Mouse (Mus musculus): ENCODE results near the gene Prkag2.
A peak's percentile ranks its signal among the peaks of the same experiment; 100 is the strongest.

Gene Prkag2

DNA sequence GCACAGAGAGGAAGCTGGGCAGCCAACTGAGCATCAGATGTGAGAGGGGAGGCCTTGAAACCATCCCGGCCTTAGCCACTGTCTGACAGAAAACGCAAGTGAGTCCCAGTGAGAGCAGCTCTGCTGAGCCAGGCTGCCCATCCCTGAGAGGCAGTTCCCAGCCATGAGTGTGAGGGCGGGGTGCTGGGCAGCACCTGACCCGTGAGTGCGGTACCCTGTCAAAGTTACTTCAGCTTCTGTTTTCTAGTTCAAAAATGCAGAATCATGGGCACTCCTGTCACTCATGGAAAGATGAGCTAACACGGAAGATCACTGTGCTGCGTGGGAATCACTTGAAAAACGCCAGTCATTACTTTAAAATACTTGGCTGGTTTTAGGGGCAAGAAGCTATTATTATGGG is 49.6 kb downstream of the Prkag2 start:
- DNase-seq (ENCODE audit: low read depth, low spot score) = no peak

DNA sequence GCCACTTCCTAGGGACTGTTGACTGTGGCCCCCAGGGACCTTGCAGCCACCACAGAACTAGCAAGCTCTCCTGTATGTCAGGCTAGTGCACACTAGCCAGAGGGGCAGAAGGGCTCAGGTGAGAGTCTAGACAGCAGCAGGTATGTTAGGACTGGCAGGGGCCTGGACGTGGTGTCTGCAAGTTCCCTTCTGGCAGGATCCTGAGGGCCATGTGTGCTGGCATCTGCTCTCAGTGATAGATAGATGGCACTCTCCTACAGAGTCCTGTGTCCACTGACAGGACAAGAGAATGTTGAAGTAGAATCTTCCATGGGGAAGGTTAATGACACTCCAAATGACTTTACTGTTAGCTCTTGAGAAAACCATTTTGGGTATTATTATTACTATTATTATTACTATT is 52.8 kb downstream of the Prkag2 start:
- DNase-seq (ENCODE audit: low read depth, low spot score) = no peak

DNA sequence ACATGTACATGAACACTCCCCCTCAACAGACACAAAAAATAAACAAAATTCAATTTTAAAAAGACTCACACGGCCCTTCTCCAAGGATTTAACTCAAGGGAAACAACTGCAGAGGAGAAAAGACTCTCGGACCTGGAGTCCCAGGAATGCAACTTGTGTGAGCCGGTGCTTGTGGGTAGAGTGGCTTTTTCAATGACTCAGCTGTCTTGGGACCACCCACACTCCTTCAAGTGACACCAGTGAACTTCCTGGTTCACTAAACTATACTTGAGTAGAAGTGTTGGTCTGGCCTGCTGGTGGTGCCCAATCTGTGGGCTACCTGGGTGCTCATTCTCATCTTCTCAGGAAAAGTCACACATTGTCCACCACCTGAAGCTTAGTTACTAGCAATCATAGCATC is 53.7 kb downstream of the Prkag2 start:
- no peak for DNase-seq (ENCODE audit: low read depth, low spot score)

DNA sequence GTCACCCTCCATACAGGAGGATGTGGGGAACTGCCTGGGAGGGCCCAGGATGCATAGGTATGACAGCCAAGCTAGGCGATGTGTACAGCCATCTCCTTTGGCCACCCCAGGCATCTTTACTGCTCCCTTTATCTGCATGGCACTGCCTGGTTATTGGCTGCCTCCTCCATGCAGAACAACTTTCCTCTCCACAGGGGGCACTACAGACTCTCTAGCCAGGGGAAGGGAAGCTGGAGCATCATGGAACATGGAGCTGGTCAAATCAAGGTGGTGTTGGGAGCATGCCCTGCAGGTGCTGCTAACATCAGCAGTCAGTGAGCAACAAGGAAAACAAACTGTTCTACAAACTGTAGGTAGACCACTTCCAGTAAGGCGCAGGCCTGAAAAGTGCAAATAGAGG is 56.4 kb downstream of the Prkag2 start:
- no peak for DNase-seq (ENCODE audit: low read depth, low spot score)

DNA sequence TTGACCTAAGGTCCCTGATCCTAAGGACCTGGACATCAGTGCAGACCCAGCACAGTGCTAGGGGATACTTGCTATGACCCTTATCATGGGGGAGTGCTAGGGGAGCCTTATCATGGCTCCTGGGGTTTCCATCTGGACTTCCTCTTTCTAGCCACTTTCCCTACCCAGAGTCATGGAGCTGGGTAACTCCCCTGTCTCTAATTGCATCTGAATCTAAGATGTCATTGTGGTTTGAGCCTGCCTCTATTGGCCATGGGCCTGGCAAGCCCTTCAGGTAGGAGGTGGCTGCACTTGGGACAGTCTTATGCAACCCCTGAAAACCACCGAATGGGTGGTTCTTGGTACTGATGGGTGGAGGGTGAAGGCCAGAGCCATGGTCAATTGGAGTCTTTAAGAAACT is 58.5 kb downstream of the Prkag2 start:
- DNase-seq (ENCODE audit: low read depth, low spot score) = no peak

DNA sequence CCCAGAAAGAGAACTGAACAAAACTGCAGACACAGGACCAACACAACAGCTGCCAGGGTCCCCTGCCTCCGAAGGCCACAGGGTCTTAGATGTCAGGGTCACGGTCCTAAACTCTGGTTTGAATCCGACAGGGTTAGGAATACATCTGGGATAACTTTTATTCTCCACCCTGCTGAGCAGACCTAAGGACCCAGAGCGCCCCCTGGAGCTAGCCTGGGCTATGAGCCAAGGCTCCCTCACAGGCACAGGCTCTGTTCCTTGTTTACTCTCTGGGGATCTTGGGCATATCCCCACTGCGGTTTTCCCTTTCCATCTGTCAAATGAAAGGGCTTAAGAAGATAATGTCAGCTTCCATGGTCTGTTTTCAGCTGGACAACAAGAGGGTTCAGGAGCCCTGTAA is 59.1 kb downstream of the Prkag2 start:
- no peak for DNase-seq (ENCODE audit: low read depth, low spot score)

DNA sequence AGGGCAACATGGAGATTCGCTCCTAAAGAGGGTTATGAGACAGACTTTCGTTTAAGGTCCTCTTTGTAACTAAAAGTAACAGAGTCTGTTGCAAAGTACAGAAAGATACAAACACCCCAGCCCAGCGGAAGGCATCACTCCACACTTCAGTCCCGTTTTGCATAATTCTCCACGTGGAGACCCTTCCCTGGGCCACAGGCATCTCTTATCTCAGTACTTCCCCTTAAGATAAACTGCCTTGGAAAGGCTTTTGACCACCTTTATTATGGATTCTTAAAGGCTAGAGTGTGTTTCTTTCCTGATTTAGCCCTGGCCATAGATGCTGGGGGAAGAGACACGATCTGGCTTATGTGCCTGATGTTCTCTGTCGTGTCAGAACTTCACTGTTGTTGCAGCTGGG is 59.5 kb downstream of the Prkag2 start:
- DNase-seq (ENCODE audit: low read depth, low spot score) = no peak

DNA sequence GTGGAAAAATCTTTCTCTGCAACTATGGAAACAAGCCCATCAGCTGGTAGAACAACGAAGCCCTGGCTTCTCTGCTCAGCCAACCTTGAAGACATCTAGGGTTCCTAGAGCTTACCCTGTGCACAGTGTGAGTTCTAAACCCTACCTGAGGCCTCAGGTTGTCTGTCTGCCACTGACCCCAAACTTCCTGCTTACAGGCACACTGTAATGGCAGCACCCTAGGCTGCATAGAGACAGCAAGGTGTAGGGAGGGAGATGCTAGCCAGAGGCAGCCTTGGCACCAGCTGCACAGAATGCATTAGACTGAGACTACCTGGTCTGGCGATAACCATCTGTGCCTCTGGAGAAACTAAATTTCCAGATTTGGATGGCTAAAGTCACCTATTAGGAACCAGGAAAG is 61.6 kb downstream of the Prkag2 start:
- no peak for DNase-seq (ENCODE audit: low read depth, low spot score)

DNA sequence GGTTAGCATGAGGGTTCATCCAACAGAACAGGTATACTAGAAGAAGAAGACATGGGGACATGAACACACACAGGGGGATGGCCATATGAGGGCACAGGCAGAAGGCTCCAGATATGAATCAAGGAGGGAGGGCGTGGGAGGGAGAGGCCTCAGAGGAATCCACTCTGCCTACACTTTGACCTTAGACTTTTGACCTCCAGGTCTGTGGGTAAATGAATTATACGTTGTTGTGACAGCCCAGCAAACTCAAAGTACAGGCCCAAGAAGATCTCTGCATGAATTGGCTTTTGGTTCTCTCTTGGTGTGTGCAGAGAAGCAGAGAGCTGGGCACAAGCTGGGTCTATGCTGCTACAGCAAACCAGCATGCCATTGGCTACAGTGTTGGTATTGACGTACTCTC is 65.1 kb downstream of the Prkag2 start:
- no peak for DNase-seq (ENCODE audit: low read depth, low spot score)

DNA sequence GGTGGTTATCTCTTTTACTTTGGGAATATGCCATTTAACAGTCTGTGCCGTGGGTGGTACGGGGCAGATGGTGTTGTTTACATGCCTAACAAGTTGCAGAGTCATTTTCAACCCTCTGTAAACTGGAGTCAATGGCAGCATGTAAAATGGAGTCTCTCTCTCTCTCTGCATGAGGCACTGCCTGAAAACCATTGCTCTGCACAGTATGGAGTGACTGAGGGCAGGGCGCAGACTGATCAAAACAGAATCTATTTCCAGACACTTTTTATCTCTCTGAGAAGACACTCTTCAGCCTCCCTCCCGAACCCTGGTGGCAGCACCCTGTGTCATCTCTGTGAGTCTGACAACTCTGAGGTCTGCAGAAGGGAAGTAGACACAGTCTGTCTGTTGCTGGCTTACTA is 69.0 kb downstream of the Prkag2 start:
- DNase-seq (ENCODE audit: low read depth, low spot score) = no peak

DNA sequence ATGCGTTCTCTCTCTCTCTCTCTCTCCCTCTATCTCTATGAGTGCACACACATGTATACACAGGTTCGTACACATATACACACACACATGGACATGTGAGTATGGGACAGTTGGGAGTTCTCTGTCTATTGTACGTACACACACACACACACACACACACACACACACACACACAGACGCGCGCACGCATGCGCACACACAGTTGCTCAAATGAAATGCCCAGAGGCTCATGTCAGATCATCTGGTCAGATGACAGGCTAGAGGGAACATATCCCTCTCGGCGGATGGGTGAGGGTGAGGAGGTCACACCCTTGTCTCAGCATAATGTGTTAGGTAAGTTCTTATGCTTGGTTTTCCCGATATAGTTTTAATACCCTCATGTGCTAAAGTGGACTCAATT is 69.4 kb downstream of the Prkag2 start:
- DNase-seq (ENCODE audit: low read depth, low spot score) = no peak

DNA sequence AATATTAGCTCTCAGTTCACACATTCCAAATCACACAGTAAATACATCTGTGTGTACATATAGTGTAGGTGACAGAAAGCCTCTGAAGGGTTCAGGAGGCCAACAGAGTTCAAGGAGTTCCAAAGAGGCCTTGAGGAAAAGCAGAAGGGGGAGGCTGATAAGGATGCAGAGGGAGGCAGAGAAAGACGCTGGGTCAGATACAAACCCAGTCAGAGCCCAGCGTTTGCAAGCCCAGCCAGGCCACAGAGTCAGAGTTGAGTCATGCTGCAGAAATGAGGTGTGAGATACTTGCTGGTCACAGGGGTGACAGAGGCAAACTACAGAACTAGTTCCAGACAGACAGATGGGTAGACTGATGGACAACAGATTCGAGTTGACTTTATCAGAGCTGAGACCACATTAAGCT is 70.2 kb downstream of the Prkag2 start:
- DNase-seq (ENCODE audit: low read depth, low spot score) = no peak

DNA sequence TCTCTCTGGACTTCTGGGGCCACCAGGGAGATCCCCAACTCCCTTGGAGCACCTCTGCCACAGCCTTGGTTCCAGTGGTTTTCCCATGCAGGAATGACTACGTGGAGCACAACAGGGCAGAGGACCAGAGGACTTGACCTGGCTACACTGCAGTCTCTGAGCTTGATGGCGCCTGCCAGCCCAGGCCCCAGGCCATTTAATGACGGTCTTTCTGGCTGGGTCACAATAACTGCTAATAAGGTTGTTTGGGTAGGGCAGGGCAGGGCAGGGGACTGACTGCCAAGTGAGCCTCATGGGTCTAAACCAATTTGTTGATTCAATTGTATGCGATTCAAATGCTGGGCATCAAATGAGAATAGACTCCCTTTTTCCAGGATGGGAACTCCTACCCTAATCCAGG is 72.8 kb downstream of the Prkag2 start:
- DNase-seq (ENCODE audit: low read depth, low spot score) = no peak

DNA sequence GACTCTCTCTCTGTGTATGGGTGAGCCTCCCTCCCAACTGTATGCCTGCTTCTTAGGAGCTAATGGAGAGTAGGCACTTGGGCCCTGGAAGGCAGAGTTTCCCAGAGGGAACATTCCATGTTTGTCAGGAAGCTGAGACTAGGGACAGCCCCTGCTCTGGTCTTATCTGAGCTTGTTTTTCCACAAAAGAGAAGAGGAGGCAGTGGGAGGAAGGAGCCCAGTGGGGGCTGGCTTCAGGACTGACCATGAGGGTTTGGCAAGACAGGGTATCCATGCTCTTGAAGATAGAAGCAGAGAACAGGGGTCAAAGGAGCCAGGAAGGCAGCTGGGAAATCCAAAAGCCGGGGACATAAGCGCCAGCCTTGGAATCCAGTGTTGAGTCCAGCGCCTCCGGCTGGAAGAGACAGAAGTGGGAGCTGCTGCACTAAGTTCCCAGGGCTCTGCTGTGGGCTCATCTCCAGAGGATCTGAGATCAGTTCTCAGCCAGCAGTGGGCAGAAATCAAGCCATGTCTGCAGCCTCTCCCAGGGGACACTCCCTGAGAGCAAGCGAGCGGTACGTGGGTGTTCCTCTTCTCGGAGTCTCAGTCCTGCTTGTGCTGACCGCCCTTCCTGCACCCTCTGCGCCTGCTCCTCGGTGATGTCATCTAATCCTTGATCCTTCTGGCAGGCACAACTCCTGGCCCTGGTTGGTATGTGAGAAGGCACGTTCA is 75.0 kb downstream of the Prkag2 start:
- DNase-seq (ENCODE audit: low read depth, low spot score) = no peak

DNA sequence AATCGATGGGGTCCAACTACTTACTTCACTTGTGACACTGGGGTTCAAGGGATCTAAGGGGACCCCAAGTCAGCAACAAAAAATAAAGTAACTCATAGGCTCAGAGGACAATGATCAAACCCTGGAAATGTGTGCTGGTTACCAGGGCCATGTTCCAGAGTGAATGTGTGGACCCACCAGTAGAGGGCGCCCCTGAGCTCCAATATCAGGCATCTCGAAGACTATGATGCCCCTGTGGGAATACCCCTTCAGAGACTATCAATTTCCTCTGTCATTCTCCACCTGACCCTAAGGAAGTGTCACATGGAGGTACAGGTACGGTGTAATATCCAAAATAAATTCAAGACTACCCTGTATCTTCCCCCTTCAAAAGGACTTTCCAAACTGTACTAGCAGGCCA is 77.5 kb downstream of the Prkag2 start:
- DNase-seq (ENCODE audit: low read depth, low spot score) = no peak

DNA sequence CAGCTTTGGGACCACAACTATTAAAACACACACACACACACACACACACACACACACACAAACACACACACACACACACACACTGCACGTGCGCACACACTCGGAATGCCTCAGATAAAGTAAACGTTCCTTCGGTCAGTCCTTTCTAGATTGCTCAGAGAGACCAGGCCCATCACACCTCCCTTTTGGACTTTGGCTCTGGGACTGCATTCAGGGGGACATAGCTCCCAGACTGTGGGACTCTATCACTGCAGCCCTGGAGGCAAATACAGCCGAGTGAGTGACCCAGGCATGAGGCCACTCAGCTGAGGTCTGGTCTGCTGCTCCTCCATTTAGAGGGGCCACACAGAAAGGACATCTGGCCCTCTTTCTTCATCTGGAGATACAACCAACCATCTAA is 81.2 kb downstream of the Prkag2 start:
- DNase-seq (ENCODE audit: low read depth, low spot score) = no peak

DNA sequence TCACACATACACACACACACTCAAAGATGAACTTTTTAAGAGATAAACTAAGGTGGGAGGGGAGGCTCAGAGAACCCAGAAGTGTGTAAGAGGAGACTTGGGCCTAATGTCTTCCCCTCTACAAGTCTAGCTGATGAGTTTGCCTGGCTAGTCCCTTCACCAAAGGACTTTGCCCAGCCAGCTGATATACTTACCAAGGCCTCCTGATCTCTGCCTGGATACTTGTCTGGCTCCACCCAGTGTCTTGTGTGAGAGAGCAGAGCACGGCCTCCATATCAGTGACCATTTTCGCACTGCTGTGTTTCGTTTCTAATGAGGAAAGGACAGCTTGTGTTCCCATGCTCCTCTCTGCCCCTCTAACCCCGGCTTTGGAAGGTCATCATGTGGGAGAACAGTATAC is 88.3 kb downstream of the Prkag2 start:
- no peak for DNase-seq (ENCODE audit: low read depth, low spot score)

DNA sequence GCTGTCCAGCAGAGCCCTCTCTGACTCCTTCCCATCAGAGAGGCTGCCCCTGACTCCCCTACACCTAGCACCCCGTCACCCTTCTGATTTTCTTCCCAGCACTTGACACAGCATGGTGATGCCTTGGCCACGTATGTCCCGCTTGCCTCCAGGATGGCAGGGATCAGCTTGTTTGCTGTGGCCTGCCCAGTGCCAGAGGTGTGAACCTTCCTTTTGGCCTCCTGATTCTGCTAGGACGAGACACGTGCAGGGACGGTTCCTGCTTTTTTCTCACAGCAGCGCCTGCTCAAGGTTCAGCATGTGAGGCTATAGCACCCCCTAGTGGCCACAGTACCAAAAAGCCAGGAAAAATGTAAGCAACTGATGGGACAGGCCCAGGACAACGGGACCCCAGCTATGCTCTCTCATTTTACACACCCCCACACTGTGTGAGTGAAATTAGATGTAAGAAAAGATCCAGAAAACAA is 89.4 kb downstream of the Prkag2 start:
- peak; percentile 76 for DNase-seq (ENCODE audit: low read depth, low spot score)

DNA sequence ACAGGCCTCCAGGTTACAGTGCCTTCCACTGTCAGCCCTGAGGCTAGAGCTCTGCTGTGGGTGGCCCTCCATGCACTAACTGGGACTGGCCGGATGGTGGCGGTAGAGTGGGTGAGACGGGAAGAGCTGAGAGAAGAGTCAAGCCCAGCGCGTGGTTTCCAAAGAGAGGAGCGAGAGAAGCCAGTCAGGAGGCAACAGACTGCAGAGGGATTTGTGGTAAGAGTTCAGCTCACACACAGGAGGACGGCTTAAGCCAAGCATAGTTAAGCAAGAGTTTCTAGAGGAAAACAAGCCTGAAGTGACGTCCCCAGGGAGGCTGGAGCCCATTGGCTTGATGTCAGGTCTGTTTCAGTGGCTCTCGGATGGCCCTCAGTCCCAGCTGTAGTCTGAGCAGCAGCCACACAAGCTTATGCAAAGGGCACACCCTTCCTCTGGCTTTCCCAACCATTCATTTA is 90.0 kb downstream of the Prkag2 start:
- peak; percentile 75 for DNase-seq (ENCODE audit: low read depth, low spot score)

DNA sequence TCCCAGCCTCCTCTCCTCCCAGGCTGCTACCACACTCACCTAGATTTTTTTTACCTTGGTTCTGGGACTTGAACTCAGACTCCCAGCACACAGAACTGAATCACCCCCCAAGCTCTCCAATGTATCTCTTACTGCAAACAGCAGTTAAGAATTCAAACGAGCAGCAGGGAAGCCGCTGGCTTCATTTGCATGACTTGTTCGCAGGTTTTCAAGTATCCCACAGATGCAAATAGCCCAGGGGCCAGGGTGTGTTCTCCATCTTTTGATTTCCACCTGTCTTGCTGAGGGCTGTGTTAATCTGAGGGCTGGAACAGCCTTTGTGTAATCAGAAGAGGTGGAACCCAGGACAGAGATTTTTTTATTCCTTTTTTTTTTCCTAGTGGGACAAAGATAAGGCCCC is 90.7 kb downstream of the Prkag2 start:
- no peak for DNase-seq (ENCODE audit: low read depth, low spot score)

DNA sequence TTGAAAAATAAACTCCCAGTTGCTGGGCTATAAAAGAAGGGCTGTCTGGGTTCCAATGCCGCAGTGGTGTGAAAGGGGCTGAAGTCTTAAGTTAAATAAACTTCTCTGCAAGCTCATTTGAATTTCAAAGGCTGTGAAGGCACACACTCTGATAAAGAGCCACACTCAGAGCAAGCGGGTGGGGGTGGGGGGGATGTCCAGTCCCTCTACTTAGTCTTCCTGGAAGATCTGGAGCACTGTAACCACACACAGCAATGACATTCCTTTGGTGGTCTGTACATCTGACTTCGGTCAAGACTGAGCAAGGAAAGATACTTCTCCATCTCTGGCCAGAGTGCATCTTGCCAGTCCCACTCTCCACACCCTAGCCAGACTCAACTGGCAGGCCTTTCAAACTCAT is 91.5 kb downstream of the Prkag2 start:
- no peak for DNase-seq (ENCODE audit: low read depth, low spot score)

DNA sequence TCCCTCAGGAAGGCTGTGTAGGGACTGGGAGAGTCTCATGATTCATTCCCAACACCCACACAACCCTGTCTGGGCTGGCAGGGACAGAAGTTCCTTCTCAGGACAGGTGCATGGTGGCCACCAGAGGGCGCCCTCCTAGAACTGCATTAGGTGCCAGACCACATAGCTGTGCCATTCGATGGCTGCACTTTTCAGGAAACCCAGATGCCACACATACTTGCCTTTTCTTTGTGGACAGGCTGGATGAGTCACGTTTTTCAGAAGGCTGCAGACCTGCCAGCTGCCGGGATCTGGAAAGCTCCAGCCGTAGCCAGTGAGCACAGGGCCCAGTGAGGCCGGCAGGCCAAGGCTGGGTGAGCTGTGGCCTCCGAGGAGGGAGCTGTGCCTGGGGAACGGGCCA is 93.6 kb downstream of the Prkag2 start:
- DNase-seq (ENCODE audit: low read depth, low spot score) = peak; percentile 57

DNA sequence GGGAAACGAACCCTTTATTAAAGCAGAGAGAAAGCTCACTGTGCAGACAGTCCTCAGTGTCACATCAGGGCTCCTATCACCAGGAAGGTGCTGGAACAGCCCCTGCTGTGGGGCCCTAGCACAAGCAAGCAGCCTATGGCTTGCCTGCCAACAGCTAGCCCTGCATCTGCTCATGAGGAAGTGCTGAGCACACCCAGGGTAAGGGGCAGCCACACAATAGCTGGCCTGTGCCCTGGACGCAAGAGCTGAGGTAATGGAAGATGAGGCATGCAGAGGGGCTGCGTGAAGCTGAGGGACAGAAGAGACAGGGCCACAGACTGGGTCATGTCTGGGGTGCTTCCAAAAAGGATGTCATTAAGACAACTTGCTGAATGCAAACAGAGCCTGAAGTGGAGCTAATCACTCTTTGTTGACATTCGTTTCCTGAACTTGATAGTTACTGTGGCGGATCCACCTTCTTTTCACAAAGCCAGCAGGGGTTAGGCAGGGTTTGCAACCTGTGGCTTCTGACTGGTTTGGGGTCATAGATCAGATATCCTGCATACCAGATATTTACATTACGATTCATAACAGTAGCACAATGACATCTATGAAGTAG is 94.8 kb downstream of the Prkag2 start:
- no peak for DNase-seq (ENCODE audit: low read depth, low spot score)

DNA sequence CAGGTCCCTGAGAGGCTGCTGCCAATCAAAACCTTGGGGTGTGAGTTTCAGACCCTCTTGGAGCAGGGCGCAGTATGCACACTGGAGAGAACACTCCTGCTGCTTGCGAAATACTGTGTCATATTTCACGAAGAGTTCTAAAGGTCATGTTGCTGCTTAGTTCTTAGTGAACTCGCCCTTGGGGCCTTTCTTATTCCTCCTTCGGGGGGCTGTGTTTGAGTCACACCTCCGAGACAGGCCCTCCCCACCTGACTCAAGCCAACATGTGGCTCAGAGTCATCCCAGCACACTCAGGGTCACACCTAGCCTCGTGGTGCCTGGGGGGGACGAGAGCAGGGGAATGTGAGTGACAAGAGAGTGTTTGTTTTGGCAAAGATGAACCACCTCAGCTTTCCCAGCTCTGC is 99.0 kb downstream of the Prkag2 start:
- no peak for DNase-seq (ENCODE audit: low read depth, low spot score)
